In the genomic region with DNA sequence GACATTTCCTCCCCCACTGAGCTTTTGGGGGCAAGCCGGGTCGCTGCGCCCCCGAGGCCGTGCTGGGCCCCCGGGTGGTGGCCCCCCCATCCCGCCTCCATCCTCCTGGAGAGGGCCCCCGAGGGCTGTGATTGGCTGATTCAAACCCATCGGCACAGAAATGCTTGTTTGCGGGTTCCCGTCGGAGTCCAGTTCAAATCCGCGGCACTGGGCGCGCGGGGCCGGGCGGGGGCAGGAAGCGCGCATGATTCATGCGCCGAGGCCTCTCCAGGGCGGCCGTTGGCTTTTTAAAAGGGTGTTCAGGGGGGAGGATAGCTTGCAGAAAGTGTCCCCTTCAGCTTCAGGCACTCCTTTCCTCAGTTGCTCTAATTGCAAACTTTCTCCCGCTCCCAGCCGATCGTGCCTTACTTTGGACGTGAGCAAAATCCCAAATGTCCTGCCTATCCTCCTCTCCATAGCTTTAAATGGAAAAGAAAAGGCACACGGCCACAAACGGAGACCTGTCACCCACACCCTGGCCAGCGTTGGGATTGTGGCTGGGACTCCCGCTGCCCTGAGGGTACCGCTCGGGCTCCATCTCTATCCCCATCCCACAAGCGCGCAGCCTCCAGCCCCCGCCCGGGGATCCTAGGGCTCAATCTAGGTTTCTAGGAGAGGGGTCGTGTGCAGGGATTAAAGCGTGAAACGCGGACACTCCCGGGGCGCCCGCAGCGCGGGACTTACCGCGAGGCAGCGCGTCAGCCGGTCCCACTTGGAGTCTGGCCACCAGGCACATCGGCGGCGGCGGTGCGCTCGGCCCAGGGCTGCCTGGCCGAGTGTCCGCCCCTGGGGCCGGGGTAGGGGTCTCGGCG, we compare ENCODE assay signal across 8 mouse cellular contexts. TPM values are rescaled to one million over a fixed set of nuclear protein-coding genes. Genes with fewer than 3 reads are reported as not detected.
DNase-seq lines count a peak whose midpoint lies in the region; ATAC-seq and TF ChIP-seq lines count a peak whose summit lies in the region.

Gene Phf19 (minus strand): TSS at position 809 of the 851 bp plus-strand sequence.

- peaks cover 32% of the 10 kb centered on the region for H3K27me3 ChIP-seq in heart, embryonic 12.5 days (replicated peaks)
- H3K27me3 ChIP-seq in midbrain, embryonic 13.5 days: peaks cover 44% of the 10 kb centered on the region

- no peak for TF ChIP-seq POLR2A in lung, adult 2 months (IDR thresholded peaks at IDR 0.05; ENCODE audit: borderline replicate concordance, extremely low read depth, low read depth, low read length)

- 1% methylated on average over 63 of the region's 64 CpGs for WGBS in lung, adult 2 months
- 1% methylated on average over 63 of the region's 64 CpGs for WGBS in heart, embryonic 12.5 days
- WGBS in midbrain, embryonic 13.5 days: under 1% methylated on average over 63 of the region's 64 CpGs

- intact Hi-C loops in left cerebral cortex, postnatal 14 days (cut with DNase I): no loop called here

- H3K4me1 ChIP-seq in lung, adult 2 months (ENCODE audit: control insufficient read depth, insufficient read depth, low read length): peaks cover 3% of the 10 kb centered on the region; the same call in 1 of the 2 replicates
- peaks cover 27% of the 10 kb centered on the region for H3K4me1 ChIP-seq in heart, embryonic 12.5 days (replicated peaks)
- H3K4me1 ChIP-seq in midbrain, embryonic 13.5 days (replicated peaks): peaks cover 22% of the 10 kb centered on the region

- peak within 1 kb of the TSS; percentile 50; the same call in 1 of the 2 replicates for H3K27ac ChIP-seq in heart, embryonic 12.5 days (ENCODE audit: poor library complexity, severe bottlenecking)
- no peak within 1 kb of the TSS for H3K27ac ChIP-seq in midbrain, embryonic 13.5 days

- peak; percentile 41 for ATAC-seq in heart, embryonic 12.5 days (ENCODE audit: insufficient number of reproducible peaks, low FRiP score)
- peak; percentile 67 for ATAC-seq in midbrain, embryonic 13.5 days

- no peaks in the 10 kb centered on the region for H3K9me3 ChIP-seq in heart, embryonic 12.5 days (replicated peaks)
- H3K9me3 ChIP-seq in midbrain, embryonic 13.5 days: no peaks in the 10 kb centered on the region

- peak within 1 kb of the TSS; percentile 76 for H3K9ac ChIP-seq in heart, embryonic 12.5 days
- H3K9ac ChIP-seq in midbrain, embryonic 13.5 days (replicated peaks): peak within 1 kb of the TSS; percentile 59

- TF ChIP-seq CTCF in lung, adult 2 months (IDR thresholded peaks at IDR 0.05; ENCODE audit: insufficient read depth, low read length): no peak

- H3K4me2 ChIP-seq in heart, embryonic 12.5 days: peak within 1 kb of the TSS; percentile 97
- H3K4me2 ChIP-seq in midbrain, embryonic 13.5 days (replicated peaks): peak within 1 kb of the TSS; percentile 93

- H3K36me3 ChIP-seq in heart, embryonic 12.5 days: no peaks in the 10 kb centered on the region
- no peaks in the 10 kb centered on the region for H3K36me3 ChIP-seq in midbrain, embryonic 13.5 days

- H3K4me3 ChIP-seq in lung, adult 2 months (replicated peaks; ENCODE audit: extremely low read depth, low read depth, low read length): peak within 1 kb of the TSS; percentile 77
- peak within 1 kb of the TSS; percentile 69 for H3K4me3 ChIP-seq in heart, embryonic 12.5 days
- peak within 1 kb of the TSS; percentile 59 for H3K4me3 ChIP-seq in midbrain, embryonic 13.5 days (replicated peaks)

- peak; percentile 38 for DNase-seq in lung, adult 2 months
- no peak for DNase-seq in lung, postnatal 36 days
- peak; percentile 38 for DNase-seq in embryo, embryonic 10.5 days (ENCODE audit: low spot score)
- DNase-seq in kidney, postnatal 36 days: peak; percentile 31 to 64
- DNase-seq in testis, postnatal 10 days (ENCODE audit: low spot score): peak; percentile 59
- no peak for DNase-seq in left cerebral cortex, postnatal 14 days (ENCODE audit: low spot score in 2 of 2)

RNA-seq across cellular contexts. Expression of gene Phf19, which starts in this region (rescaled TPM):
- polyA plus RNA-seq in lung, adult 2 months (2012; rRNA removed): 1.1 and 1.5 TPM in 2 replicates
- 2.6 and 3.2 TPM in 2 replicates for polyA plus RNA-seq in heart, embryonic 12.5 days (2016; fragmentation: Nextera tagmentation; extraction: Ambion mirVana)
- polyA plus RNA-seq in midbrain, embryonic 13.5 days (2015; fragmentation: Nextera tagmentation; extraction: Ambion mirVana): 1.2 and 2.2 TPM in 2 replicates
- total RNA-seq in left cerebral cortex, postnatal 14 days (2021): under 1 TPM; 0.68 to 0.82 TPM

Comparison
In these comparisons a context has a peak if more than half of its experiments do, and no peak if none do; other contexts are left out.
1. DNase-seq: peak in lung, adult 2 months (single experiment), embryo, embryonic 10.5 days (single experiment), kidney, postnatal 36 days (2 of 2) and testis, postnatal 10 days (single experiment); none in lung, postnatal 36 days (single experiment) and left cerebral cortex, postnatal 14 days (0 of 2).
2. Peak in every context shown above with its lines, with median percentiles within 50 percentile points of each other: H3K4me3 ChIP-seq.